Mouse (Mus musculus) ES-Bruce4 (cell line): Measurements from ENCODE around the gene Adam15. TPM values are rescaled to one million over a fixed set of nuclear protein-coding genes. Genes with fewer than 3 reads are reported as not detected.
A peak's percentile ranks its signal among the peaks of the same experiment; 100 is the strongest.

Source experiments
- H3K27ac ChIP-seq: 2 replicates; pipeline ENCODE4 v1.5.1; 2012; ENCODE audit warnings: low read length, inconsistent platforms; ENCODE audit not compliant: insufficient read depth
- H3K27me3 ChIP-seq: 2 replicates; pipeline ENCODE4 v1.6.1; 2012; ENCODE audit warnings: mild to moderate bottlenecking, low read length, inconsistent platforms; ENCODE audit not compliant: control insufficient read depth, poor library complexity, insufficient read depth, severe bottlenecking
- H3K36me3 ChIP-seq: 2 replicates; pipeline ENCODE4 v1.6.1; 2012; ENCODE audit warnings: inconsistent platforms, mild to moderate bottlenecking, low read length, moderate library complexity; ENCODE audit not compliant: control insufficient read depth, poor library complexity, insufficient read depth, severe bottlenecking
- H3K4me1 ChIP-seq: one replicate; pipeline ENCODE4 v1.8.1; 2011; ENCODE audit warnings: low read length; ENCODE audit not compliant: control insufficient read depth, insufficient read depth
- H3K4me3 ChIP-seq: 2 replicates; pipeline ENCODE4 v1.5.1; 2011; ENCODE audit warnings: low read depth, mild to moderate bottlenecking, low read length
- H3K9ac ChIP-seq: 2 replicates; pipeline ENCODE4 v1.6.1; 2012; ENCODE audit warnings: low read depth, mild to moderate bottlenecking, inconsistent platforms; ENCODE audit not compliant: poor library complexity, severe bottlenecking
- H3K9me3 ChIP-seq: replicated peaks from 2 replicates; pipeline ENCODE4 v1.6.1; 2012; ENCODE audit warnings: mild to moderate bottlenecking, low read length, inconsistent platforms; ENCODE audit not compliant: control insufficient read depth, poor library complexity, insufficient read depth, severe bottlenecking
- CTCF ChIP-seq: IDR thresholded peaks from one replicate; pipeline ENCODE4 v1.8.1; 2011; ENCODE audit warnings: low read depth, low read length
- EP300 ChIP-seq: IDR thresholded peaks from 2 replicates; pipeline ENCODE4 v1.6.1; 2011; ENCODE audit warnings: low read depth, low read length; ENCODE audit not compliant: insufficient read depth
- POLR2A ChIP-seq: IDR thresholded peaks from one replicate; pipeline ENCODE4 v1.8.1; 2011; ENCODE audit warnings: low read length; ENCODE audit not compliant: insufficient read depth
- polyA plus RNA-seq: library from polyadenylated mRNA; stranded (reverse); fragments of >200 nt; gene quantifications from 2 replicates; pipeline ENCODE4 v1.2.4, GENCODE M21; 2011; ENCODE audit warnings: low read depth; ENCODE audit not compliant: missing spikeins, insufficient read depth, insufficient read length

Gene Adam15
- polyA plus RNA-seq, 1 experiment = 25.2 TPM

- Histone ChIP-seq H3K27me3 (no peaks in the 10 kb centered on the region), H3K4me3 (no peak overlapping the region), H3K9ac (peak overlapping the region; percentile 22; the same call in 1 of the 2 replicates), H3K36me3 (no peaks in the 10 kb centered on the region; the same call in 1 of the 2 replicates), H3K27ac (no peak overlapping the region; the same call in 1 of the 2 replicates), H3K4me1 (peaks cover 21% of the 10 kb centered on the region), H3K9me3 (no peaks in the 10 kb centered on the region)
- TF ChIP-seq POLR2A (no peak), EP300 (no peak), CTCF (no peak)
These were observed 31.4 kb upstream of the Adam15 start for GRCm38 (mm10) chr3:89381233-89381632.

GRCm38 (mm10) chr3:89380711-89381110 is 30.9 kb upstream of the Adam15 start:
- Histone ChIP-seq H3K36me3 (no peaks in the 10 kb centered on the region; the same call in 1 of the 2 replicates), H3K9ac (peak overlapping the region; percentile 22; the same call in 1 of the 2 replicates), H3K4me3 (peak overlapping the region; percentile 27; the same call in 1 of the 2 replicates), H3K27me3 (no peaks in the 10 kb centered on the region), H3K9me3 (no peaks in the 10 kb centered on the region), H3K27ac (no peak overlapping the region), H3K4me1 (peaks cover 21% of the 10 kb centered on the region)
- TF ChIP-seq POLR2A (no peak), EP300 (no peak), CTCF (no peak)

- H3K27me3 ChIP-seq = no peaks in the 10 kb centered on the region
- no peaks in the 10 kb centered on the region; the same call in 1 of the 2 replicates for H3K36me3 ChIP-seq
- H3K27ac ChIP-seq = no peak overlapping the region
- TF ChIP-seq EP300 (no peak), CTCF (no peak), POLR2A (no peak)
- H3K4me1 ChIP-seq = peaks cover 21% of the 10 kb centered on the region
- no peaks in the 10 kb centered on the region for H3K9me3 ChIP-seq
- H3K9ac ChIP-seq = peak overlapping the region; percentile 22; the same call in 1 of the 2 replicates
- H3K4me3 ChIP-seq = peak overlapping the region; percentile 27; the same call in 1 of the 2 replicates
These were observed 30.5 kb upstream of the Adam15 start for GRCm38 (mm10) chr3:89380291-89380690.

GRCm38 (mm10) chr3:89379388-89380131 is 29.8 kb upstream of the Adam15 start:
- H3K9ac ChIP-seq = peak overlapping the region; percentile 49
- peak overlapping the region; percentile 84; the same call in 1 of the 2 replicates for H3K27ac ChIP-seq
- no peaks in the 10 kb centered on the region for H3K9me3 ChIP-seq
- no peaks in the 10 kb centered on the region for H3K27me3 ChIP-seq
- no peaks in the 10 kb centered on the region; the same call in 1 of the 2 replicates for H3K36me3 ChIP-seq
- H3K4me3 ChIP-seq = peak overlapping the region; percentile 14
- no peak for TF ChIP-seq POLR2A
- TF ChIP-seq CTCF = no peak
- H3K4me1 ChIP-seq = peaks cover 21% of the 10 kb centered on the region

GRCm38 (mm10) chr3:89378394-89379067 is 28.7 kb upstream of the Adam15 start:
- H3K4me1 ChIP-seq = peaks cover 14% of the 10 kb centered on the region
- H3K4me3 ChIP-seq = peak overlapping the region; percentile 57
- H3K9me3 ChIP-seq = no peaks in the 10 kb centered on the region
- H3K9ac ChIP-seq = peak overlapping the region; percentile 49
- TF ChIP-seq POLR2A (no peak), CTCF (no peak), EP300 (no peak)
- no peaks in the 10 kb centered on the region; the same call in 1 of the 2 replicates for H3K36me3 ChIP-seq
- peak overlapping the region; percentile 84 for H3K27ac ChIP-seq
- H3K27me3 ChIP-seq = no peaks in the 10 kb centered on the region
